Mouse (Mus musculus) embryo, embryonic 9.5 days (tissue): ENCODE measurements around the gene Olfr1033.
"Not testable (repeated sequence)": the region's sequence is repeated elsewhere in the genome, so short reads cannot be mapped to it uniquely, and the experiment has no call there.

Source experiments
- DNase-seq: peaks from one replicate; pipeline ENCODE4 v3.0.0-alpha.2; 2017; ENCODE audit errors: extremely low spot score

Olfr1033 gene

DNA sequence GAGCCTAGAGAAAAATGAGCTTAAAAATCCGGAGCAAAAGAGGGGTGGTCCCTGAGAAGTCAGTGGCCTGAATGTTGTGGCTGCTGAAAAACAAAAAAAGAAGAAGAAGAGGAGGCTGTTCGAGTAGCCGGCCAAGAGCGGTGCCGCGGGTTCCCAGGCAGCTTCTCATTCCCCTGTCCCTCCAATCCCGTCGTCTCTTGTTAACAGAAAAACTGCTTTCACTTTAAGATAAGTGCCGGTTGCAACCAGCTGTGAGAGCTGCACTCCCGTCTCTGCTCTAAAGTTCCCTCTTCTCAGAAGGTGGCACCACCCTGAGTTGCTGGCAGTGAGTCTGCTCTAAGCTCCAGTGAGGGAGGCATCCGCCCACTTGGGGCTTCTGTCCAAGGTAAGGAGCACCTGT lies at the start of gene Olfr1033:
Olfr1033 (plus strand) TSS at position 228 of the 400 bp plus-strand sequence.
- peak; percentile 15 for DNase-seq

DNA sequence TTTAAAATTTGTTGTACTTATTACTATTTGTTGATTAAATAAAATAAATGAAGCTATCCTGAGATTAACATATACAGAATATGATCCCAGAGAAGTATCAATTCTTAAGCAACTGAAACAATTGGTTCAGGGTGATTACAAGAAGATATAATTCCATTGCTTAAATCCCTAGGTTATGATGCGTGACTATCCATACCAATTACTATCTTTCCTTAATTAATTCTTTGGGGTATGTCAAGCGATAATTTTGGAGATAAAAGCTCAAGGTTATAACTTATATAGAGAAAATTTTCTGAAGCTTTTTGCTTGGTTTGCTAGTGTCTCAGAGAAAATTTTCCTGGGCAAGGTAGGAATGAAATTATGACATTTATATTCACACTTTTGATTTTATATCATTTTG lies 46.8 kb upstream of the Olfr1033 start, which contains the start of gene Olfr1029:
Olfr1029 (plus strand) TSS at position 301 of the 400 bp plus-strand sequence.
- no peak for DNase-seq

DNA sequence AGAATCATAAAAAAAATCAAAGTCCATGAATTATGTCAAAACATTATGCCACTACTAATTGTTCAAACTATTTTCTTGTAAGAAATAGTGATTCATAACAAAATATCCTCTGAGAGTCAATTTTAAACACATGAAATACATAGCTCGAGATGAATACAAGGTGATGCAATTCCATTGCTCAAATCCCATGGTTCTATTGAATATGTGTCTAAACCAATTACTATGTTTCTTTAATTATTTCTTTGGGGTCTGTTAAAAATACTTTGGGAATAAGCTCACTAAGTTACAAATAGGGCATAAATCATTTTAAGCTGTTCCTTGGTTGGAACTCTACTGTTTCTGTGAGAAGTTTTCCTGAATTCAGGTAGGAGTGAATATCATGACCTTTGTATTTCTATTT lies 41.5 kb upstream of the Olfr1033 start, which contains the start of gene Olfr1030:
Olfr1030 (plus strand) TSS at position 301 of the 400 bp plus-strand sequence.
- no peak for DNase-seq

DNA sequence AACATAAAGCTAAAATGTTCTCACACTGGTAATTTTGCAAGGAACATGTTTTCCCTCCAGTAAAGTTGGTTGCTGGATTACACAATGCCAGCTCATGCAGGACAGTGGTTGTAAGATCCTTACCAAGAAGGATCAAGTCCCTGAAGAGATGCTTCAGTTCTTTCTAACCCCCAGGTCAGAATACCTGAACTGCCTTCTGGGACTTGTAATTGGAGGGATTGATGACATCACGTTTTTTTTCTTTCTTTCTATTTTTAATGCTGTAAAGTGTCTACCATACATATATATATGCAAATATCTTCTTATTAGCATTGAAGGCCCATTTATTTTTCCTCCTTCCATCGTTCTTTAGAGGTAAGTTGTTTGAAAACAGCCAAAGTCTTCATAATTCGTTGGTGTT lies 30.4 kb upstream of the Olfr1033 start, which contains the start of gene Olfr1031:
Olfr1031 (plus strand) TSS at position 301 of the 400 bp plus-strand sequence.
- DNase-seq, result no peak

DNA sequence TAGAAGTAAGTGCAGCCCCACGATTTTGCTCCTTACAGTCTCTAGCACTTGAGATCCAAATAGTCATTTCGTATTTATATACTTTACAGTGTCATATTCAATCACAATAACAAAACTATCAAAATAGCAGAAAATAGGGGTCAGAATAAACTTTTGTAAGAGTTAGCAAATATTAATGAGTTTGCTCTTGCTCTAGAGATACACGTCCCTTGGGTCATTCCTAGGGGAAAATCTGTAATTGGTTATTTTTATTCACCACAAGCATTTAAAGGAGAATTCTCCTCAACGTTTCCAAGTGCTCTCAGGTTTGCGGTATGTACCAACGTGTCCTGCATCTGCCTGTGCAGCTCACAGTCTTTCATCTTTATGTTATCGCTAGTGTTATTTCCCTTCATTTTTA lies 15.2 kb upstream of the Olfr1033 start, which contains the start of gene Olfr1032:
Olfr1032 (plus strand) TSS at position 301 of the 400 bp plus-strand sequence.
- no peak for DNase-seq

DNA sequence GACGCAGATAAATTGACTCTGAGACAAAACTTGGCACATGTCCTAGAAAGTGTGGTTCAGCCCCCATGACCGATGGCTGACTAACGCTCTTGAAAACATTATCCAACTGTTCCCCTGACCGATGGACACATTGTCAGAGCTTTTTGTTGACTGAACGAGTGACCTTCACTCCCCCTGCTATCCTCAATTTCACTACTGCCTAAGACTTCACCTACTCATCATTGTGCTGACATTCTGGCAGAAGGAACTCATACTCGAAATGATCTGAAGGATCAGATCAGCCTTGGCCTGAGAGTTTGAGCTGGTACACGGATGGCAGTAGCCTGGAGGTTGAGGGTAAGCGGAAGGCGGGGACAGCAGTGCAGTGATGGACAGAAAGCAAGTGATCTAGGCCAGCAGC lies 1.1 kb downstream of the Olfr1033 start:
- not testable (repeated sequence) for DNase-seq

DNA sequence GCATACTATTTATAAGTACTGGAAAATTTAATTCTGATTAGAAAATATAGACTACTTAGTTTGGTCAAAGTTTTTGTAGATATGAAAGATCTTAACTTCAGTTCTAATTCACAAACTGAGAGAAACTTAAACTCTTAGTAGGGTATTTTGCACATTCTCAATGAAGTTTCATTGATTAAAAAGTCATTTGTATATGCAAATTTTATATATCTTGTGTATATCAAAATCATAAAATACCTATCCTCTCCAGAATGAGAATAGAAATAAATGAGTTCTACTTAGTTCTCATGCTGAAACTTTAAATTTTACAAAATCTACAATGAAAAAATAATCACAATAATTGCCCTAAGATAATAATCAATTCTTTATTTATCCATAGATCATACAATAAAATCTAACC lies 25.1 kb downstream of the Olfr1033 start, which contains the start of gene Olfr1034:
Olfr1034 (plus strand) TSS at position 301 of the 400 bp plus-strand sequence.
- DNase-seq, result no peak

DNA sequence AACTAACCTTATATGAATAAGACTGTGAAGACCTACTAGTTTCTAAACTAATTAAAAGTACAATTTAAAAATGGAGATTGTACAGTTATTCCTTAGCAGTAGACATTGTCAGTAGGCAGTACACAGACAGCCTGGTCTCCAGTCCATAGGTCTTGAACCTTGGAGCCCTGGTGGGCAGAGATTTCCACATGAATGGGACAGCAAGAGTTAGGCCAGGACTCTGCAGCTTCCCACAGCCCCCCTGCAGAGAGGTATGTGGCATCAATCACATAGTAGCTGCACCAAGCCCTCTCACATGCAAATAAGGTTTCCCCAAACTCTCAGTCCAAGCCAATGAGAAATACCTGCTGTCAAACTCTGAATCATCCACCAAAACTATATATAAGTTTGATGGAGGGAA lies 30.3 kb downstream of the Olfr1033 start:
- not testable (repeated sequence) for DNase-seq

DNA sequence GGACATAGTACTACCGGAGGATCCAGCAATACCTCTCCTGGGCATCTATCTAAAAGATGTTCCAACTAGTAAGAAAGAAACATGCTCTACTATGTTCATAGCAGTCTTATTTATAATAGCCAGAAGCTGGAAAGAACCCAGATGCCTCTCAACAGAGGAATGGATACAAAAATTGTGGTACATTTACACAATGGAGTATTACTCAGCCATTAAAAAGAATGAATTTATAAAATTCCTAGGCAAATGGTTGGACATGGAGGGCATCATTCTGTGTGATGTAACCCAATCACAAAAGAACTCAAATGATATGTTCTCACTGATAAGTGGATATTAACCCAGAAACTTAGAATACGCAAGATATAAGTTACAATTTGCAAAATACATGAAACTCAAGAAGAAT lies 43.3 kb downstream of the Olfr1033 start:
- not testable (repeated sequence) for DNase-seq

DNA sequence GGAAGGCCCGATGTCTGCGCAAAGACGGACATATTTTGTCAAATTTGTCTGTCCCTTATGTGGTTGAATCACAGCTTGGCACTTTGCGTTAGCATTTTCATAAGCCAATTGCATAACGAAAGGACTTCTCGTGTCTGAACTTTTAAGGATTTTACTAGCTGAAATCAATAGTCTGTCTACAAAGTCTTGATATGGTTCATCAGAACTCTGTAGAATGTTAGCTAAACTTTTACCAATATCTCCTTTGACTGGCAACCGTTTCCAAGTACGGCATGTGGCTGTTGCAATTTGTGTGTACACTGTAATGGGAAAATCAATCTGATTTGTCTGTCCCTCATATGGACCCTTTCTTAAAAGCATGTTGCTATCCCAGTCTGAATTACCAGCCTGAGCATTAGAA lies 49.8 kb downstream of the Olfr1033 start:
- DNase-seq, result no peak

DNA sequence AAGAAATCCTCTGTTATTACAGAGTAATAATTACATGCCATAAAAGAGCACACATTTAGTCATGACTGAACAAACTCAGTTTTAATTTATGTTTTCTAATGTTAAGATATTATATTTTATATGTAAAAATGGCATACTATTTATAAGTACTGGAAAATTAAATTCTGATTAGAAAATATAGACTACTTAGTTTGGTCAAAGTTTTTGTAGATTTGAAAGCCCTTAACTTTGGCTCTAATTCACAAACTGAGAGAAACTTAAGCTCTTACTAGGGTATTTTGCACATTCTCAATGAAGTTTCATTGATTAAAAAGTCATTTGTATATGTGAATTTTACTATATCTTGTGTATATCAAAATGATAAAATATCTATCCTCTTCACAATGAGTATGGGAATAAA lies 53.3 kb downstream of the Olfr1033 start, which contains the start of gene Olfr1036:
Olfr1036 (plus strand) TSS at position 301 of the 400 bp plus-strand sequence.
- DNase-seq, result not testable (repeated sequence)

DNA sequence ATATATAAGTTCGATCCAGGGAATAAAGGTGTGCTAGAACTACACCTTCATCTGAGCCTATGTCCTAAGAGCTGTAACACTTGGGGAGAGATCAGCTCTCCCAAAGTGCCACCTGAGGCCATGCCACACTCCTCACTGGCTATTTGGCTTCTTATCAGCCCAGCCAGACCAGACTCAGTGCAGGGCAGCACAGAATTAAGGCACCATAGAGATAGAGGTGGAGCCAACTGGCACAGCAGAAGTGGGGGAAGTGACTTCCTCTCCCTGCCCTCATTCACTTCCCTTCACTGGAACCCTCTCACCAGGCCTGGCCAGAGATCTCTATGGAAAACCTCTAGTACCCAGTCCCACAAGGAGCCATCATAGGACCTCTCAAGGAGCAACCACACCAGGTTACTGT lies 60.0 kb downstream of the Olfr1033 start:
- DNase-seq, result not testable (repeated sequence)

DNA sequence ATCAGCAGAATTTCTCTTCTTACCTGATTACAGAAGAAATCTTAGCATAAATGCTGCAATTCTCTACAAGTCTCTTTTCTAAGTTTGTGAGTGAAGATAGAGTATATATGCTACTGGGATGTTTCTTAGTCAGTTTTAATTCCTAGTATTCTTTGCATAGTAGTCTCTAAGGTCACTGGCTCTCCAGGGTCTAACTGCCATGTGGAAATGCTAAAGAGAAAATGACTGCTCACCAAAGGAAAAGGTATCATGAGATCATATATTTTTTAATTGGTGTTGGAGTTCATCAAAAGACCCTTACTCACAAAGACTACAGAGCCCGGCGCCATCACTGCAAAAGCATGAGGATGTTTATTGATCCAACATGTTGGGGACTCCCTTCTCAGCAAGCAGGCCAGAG lies 66.9 kb downstream of the Olfr1033 start, which contains the start of gene Olfr1037:
Olfr1037 (minus strand) TSS at position 101 of the 400 bp plus-strand sequence.
- no peak for DNase-seq
